Mouse (Mus musculus): Measurements from ENCODE around the gene Htra3. TPM values are rescaled to one million over a fixed set of nuclear protein-coding genes. Genes with fewer than 3 reads are reported as not detected.

The Htra3 gene
- polyA plus RNA-seq, 1 experiment from 2014 or later: 2.3 TPM

- no peaks in the 10 kb centered on the region for H3K9me3 ChIP-seq (ENCODE audit: low read length)
- peak; percentile 55 for ATAC-seq
- H3K27me3 ChIP-seq (ENCODE audit: insufficient read depth, low read length): no peaks in the 10 kb centered on the region
- peak; percentile 33 for DNase-seq
- WGBS (ENCODE audit: insufficient replicate concordance): 20% methylated on average over 2 of the region's 2 CpGs
- peaks cover 7% of the 10 kb centered on the region; the same call in 1 of the 2 replicates for H3K36me3 ChIP-seq (replicated peaks; ENCODE audit: insufficient read depth, low read length)
- no peak overlapping the region for H3K4me3 ChIP-seq (ENCODE audit: low read depth, low read length)
- H3K4me1 ChIP-seq (ENCODE audit: insufficient read depth): peaks cover 4% of the 10 kb centered on the region
- TF ChIP-seq EP300 (IDR thresholded peaks at IDR 0.05; ENCODE audit: low read depth): no peak
- no peak for TF ChIP-seq CTCF (IDR thresholded peaks at IDR 0.05; ENCODE audit: low read depth)
- no peak overlapping the region for H3K9ac ChIP-seq (replicated peaks)
- no peak overlapping the region for H3K4me2 ChIP-seq (ENCODE audit: low read depth, low read length)
- peak overlapping the region; percentile 48; the same call in 1 of the 2 replicates for H3K27ac ChIP-seq (ENCODE audit: low read depth)
Observed at GRCm38 (mm10) chr5:35722654-35723053, 43.1 kb upstream of the Htra3 start.

GRCm38 (mm10) chr5:35721933-35722332 is 42.4 kb upstream of the Htra3 start:
- H3K27ac ChIP-seq (ENCODE audit: low read depth): no peak overlapping the region

DNA sequence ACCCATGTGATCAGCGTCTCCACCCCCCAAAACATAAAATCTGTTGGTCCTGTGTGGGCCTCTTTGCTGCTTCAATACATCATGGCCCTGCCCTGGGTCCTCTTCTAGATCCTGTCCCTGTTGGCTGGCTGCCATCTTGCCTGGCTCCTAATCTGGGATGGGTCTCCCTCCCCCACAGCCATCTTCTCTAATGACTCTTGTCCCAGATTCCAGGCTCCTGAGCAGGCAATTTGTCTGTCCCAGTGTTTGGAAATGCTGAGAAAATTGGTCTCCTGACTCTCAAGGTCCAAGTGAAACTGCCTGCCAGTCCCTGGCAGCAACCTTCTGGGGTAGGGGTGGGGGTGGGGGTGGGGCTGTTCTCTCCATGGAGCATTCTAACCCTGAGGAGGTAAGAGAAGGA is 40.3 kb upstream of the Htra3 start:
- no peak for TF ChIP-seq CTCF (IDR thresholded peaks at IDR 0.05; ENCODE audit: low read depth)
- TF ChIP-seq EP300 (IDR thresholded peaks at IDR 0.05; ENCODE audit: low read depth): no peak
- no peak for ATAC-seq
- H3K4me1 ChIP-seq (ENCODE audit: insufficient read depth): no peaks in the 10 kb centered on the region
- 77% methylated on average over 1 of the region's 1 CpGs for WGBS (ENCODE audit: insufficient replicate concordance)
- H3K27me3 ChIP-seq (ENCODE audit: insufficient read depth, low read length): no peaks in the 10 kb centered on the region
- peaks cover 7% of the 10 kb centered on the region; the same call in 1 of the 2 replicates for H3K36me3 ChIP-seq (replicated peaks; ENCODE audit: insufficient read depth, low read length)
- no peak overlapping the region for H3K4me3 ChIP-seq (ENCODE audit: low read depth, low read length)
- H3K27ac ChIP-seq (ENCODE audit: low read depth): no peak overlapping the region
- H3K9ac ChIP-seq (replicated peaks): no peak overlapping the region
- H3K9me3 ChIP-seq (ENCODE audit: low read length): no peaks in the 10 kb centered on the region
- H3K4me2 ChIP-seq (ENCODE audit: low read depth, low read length): no peak overlapping the region
- DNase-seq: peak; percentile 46

More at GRCm38 (mm10) chr5:35721933-35722332, 42.4 kb upstream of the Htra3 start:
- TF ChIP-seq CTCF (IDR thresholded peaks at IDR 0.05; ENCODE audit: low read depth) (no peak), EP300 (IDR thresholded peaks at IDR 0.05; ENCODE audit: low read depth) (no peak)
- H3K27me3 ChIP-seq (ENCODE audit: insufficient read depth, low read length): no peaks in the 10 kb centered on the region
- peaks cover 7% of the 10 kb centered on the region; the same call in 1 of the 2 replicates for H3K36me3 ChIP-seq (replicated peaks; ENCODE audit: insufficient read depth, low read length)
- H3K4me1 ChIP-seq (ENCODE audit: insufficient read depth): peaks cover 4% of the 10 kb centered on the region
- no peak overlapping the region for H3K4me3 ChIP-seq (ENCODE audit: low read depth, low read length)
- no peaks in the 10 kb centered on the region for H3K9me3 ChIP-seq (ENCODE audit: low read length)
- H3K9ac ChIP-seq (replicated peaks): no peak overlapping the region
- DNase-seq: no peak
- 83% methylated on average over 2 of the region's 2 CpGs for WGBS (ENCODE audit: insufficient replicate concordance)
- no peak for ATAC-seq
- H3K4me2 ChIP-seq (ENCODE audit: low read depth, low read length): no peak overlapping the region

DNA sequence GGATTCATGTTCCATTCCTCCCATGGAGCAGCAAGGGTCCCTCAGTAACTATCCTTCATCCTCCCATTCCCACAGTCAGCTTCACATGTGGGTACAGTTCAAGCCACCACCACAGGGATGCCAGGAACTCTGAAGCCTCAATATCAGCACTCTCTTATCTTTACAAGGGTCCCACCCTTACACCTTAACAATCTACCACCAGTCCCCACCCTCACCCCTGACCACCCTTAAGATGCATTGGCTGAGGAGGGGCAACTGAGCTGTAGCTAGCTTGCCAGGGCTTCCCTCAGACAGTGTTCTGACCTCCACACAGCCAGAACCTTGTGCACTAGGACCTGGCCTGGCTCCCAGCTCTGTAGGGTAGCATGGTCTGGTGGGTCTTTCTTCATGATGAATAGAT is 39.8 kb upstream of the Htra3 start:
- TF ChIP-seq CTCF (IDR thresholded peaks at IDR 0.05; ENCODE audit: low read depth) (no peak), EP300 (IDR thresholded peaks at IDR 0.05; ENCODE audit: low read depth) (no peak)
- Histone ChIP-seq H3K9me3 (ENCODE audit: low read length) (no peaks in the 10 kb centered on the region), H3K27me3 (ENCODE audit: insufficient read depth, low read length) (no peaks in the 10 kb centered on the region), H3K36me3 (replicated peaks; ENCODE audit: insufficient read depth, low read length) (peaks cover 7% of the 10 kb centered on the region; the same call in 1 of the 2 replicates), H3K27ac (ENCODE audit: low read depth) (no peak overlapping the region), H3K9ac (replicated peaks) (no peak overlapping the region), H3K4me2 (ENCODE audit: low read depth, low read length) (no peak overlapping the region), H3K4me3 (ENCODE audit: low read depth, low read length) (no peak overlapping the region), H3K4me1 (ENCODE audit: insufficient read depth) (no peaks in the 10 kb centered on the region)
- no peak for ATAC-seq
- no peak for DNase-seq

- no peak overlapping the region for H3K4me3 ChIP-seq (ENCODE audit: low read depth, low read length)
- no peak overlapping the region for H3K4me2 ChIP-seq (ENCODE audit: low read depth, low read length)
- H3K9me3 ChIP-seq (ENCODE audit: low read length): no peaks in the 10 kb centered on the region
- H3K27ac ChIP-seq (ENCODE audit: low read depth): no peak overlapping the region
- no peaks in the 10 kb centered on the region for H3K4me1 ChIP-seq (ENCODE audit: insufficient read depth)
- ATAC-seq: no peak
- peaks cover 7% of the 10 kb centered on the region; the same call in 1 of the 2 replicates for H3K36me3 ChIP-seq (replicated peaks; ENCODE audit: insufficient read depth, low read length)
- 69% methylated on average over 11 of the region's 11 CpGs for WGBS (ENCODE audit: insufficient replicate concordance)
- H3K27me3 ChIP-seq (ENCODE audit: insufficient read depth, low read length): no peaks in the 10 kb centered on the region
- TF ChIP-seq CTCF (IDR thresholded peaks at IDR 0.05; ENCODE audit: low read depth): 0 out of 2 replicates have a peak, but pooled peaks have one; percentile 4
- no peak for TF ChIP-seq EP300 (IDR thresholded peaks at IDR 0.05; ENCODE audit: low read depth)
- H3K9ac ChIP-seq (replicated peaks): no peak overlapping the region
- DNase-seq: no peak
Observed at GRCm38 (mm10) chr5:35718817-35719216, 39.2 kb upstream of the Htra3 start.

DNA sequence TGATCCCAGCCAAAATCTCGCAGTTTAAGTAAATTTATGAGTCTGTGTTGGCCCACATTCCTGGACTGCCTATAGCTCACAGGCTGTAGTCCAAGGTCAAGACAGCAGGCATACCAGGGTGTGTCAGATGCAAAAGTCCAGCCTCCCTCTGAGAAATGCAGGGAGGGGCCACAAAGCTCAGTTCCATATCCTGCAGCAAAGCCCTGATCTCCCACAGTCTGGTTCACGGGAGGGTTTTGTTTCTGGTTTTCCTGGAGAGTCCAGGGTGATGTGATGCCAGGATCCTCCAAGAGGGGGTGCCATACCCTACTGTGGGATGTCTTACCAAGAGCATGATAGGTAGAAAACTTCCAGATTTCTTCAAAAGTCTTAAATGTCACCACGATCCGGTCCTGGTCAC is 38.4 kb upstream of the Htra3 start:
- ATAC-seq: 0 out of 2 replicates have a peak, but pooled peaks have one; percentile 20
- H3K4me2 ChIP-seq (ENCODE audit: low read depth, low read length): no peak overlapping the region
- TF ChIP-seq CTCF (IDR thresholded peaks at IDR 0.05; ENCODE audit: low read depth): peak; percentile 61
- TF ChIP-seq EP300 (IDR thresholded peaks at IDR 0.05; ENCODE audit: low read depth): no peak
- H3K9me3 ChIP-seq (ENCODE audit: low read length): no peaks in the 10 kb centered on the region
- H3K36me3 ChIP-seq (replicated peaks; ENCODE audit: insufficient read depth, low read length): peaks cover 5% of the 10 kb centered on the region; the same call in 1 of the 2 replicates
- H3K27me3 ChIP-seq (ENCODE audit: insufficient read depth, low read length): no peaks in the 10 kb centered on the region
- no peak overlapping the region for H3K27ac ChIP-seq (ENCODE audit: low read depth)
- no peak overlapping the region for H3K9ac ChIP-seq (replicated peaks)
- WGBS (ENCODE audit: insufficient replicate concordance): 58% methylated on average over 4 of the region's 4 CpGs
- no peak overlapping the region for H3K4me3 ChIP-seq (ENCODE audit: low read depth, low read length)
- DNase-seq: peak; percentile 55
- no peaks in the 10 kb centered on the region for H3K4me1 ChIP-seq (ENCODE audit: insufficient read depth)

Data from liver, postnatal 0 days (tissue).